Mouse (Mus musculus): ENCODE measurements at regions not wholly inside any gene's neighbourhood (a gene's known extent, or its start where the extent isn't known, plus 50 kb on each side); places are given as distances from the start of the nearest gene placed in this dataset.

- TF ChIP-seq GATA1 (IDR thresholded peaks at IDR 0.05; ENCODE audit: borderline replicate concordance, low read length) (no peak), FLI1 (IDR thresholded peaks at IDR 0.05; ENCODE audit: low read length) (no peak)
These were observed 371.3 kb upstream of the A1bg start for GRCm38 (mm10) chr15:61294131-61294530.

Data from megakaryocyte, embryonic 14.5 days (primary cell).